Mouse (Mus musculus) urinary bladder, postnatal 14 days (tissue): ENCODE data around the gene Prrc2a.

Experiments used
- DNase-seq: peaks from one replicate; pipeline ENCODE4 v3.0.0; 2021; ENCODE audit warnings: low spot score

Prrc2a gene

GRCm38 (mm10) chr17:35162121-35162520 is 2.6 kb downstream of the Prrc2a start:
- DNase-seq, result no peak

GRCm38 (mm10) chr17:35161421-35161820 is 3.3 kb downstream of the Prrc2a start:
- DNase-seq, result no peak

- no peak for DNase-seq
Measured at GRCm38 (mm10) chr17:35159638-35160037, 5.1 kb downstream of the Prrc2a start.

GRCm38 (mm10) chr17:35158850-35159593 is 5.7 kb downstream of the Prrc2a start:
- DNase-seq, result no peak

GRCm38 (mm10) chr17:35157661-35158175 is 7.0 kb downstream of the Prrc2a start:
- DNase-seq, result no peak

GRCm38 (mm10) chr17:35157254-35157653 is 7.4 kb downstream of the Prrc2a start:
- no peak for DNase-seq

GRCm38 (mm10) chr17:35156461-35157200 is 8.1 kb downstream of the Prrc2a start:
- no peak for DNase-seq

GRCm38 (mm10) chr17:35155451-35155850 is 9.2 kb downstream of the Prrc2a start:
- DNase-seq, result no peak

- DNase-seq, result no peak
Measured at GRCm38 (mm10) chr17:35154616-35155015, 10.1 kb downstream of the Prrc2a start.

- no peak for DNase-seq
Measured at GRCm38 (mm10) chr17:35153931-35154330, 10.8 kb downstream of the Prrc2a start.

- no peak for DNase-seq
Measured at GRCm38 (mm10) chr17:35153077-35153476, 11.6 kb downstream of the Prrc2a start.

- no peak for DNase-seq
Measured at GRCm38 (mm10) chr17:35152121-35152520, 12.6 kb downstream of the Prrc2a start.

- DNase-seq, result no peak
Measured at GRCm38 (mm10) chr17:35147922-35148639, 16.6 kb downstream of the Prrc2a start.

- no peak for DNase-seq
Measured at GRCm38 (mm10) chr17:35147348-35147747, 17.3 kb downstream of the Prrc2a start.

GRCm38 (mm10) chr17:35146139-35146538 is 18.6 kb downstream of the Prrc2a start:
- DNase-seq, result no peak

- no peak for DNase-seq
Measured at GRCm38 (mm10) chr17:35141971-35142370, 22.7 kb downstream of the Prrc2a start.

GRCm38 (mm10) chr17:35140490-35140996 is 24.2 kb downstream of the Prrc2a start:
- DNase-seq, result no peak

GRCm38 (mm10) chr17:35139269-35139668 is 25.4 kb downstream of the Prrc2a start:
- DNase-seq, result no peak

GRCm38 (mm10) chr17:35135591-35136320 is 28.9 kb downstream of the Prrc2a start:
- DNase-seq, result no peak

- peak; percentile 94 for DNase-seq
Measured at GRCm38 (mm10) chr17:35134801-35135590, 29.7 kb downstream of the Prrc2a start, which contains the start of gene Bag6. TSS of gene Bag6 (plus strand) at chr17:35135178.

- no peak for DNase-seq
Measured at GRCm38 (mm10) chr17:35133517-35133916, 31.2 kb downstream of the Prrc2a start.
